Mouse (Mus musculus): ENCODE results near the gene Ugp2. TPM values are rescaled to one million over a fixed set of nuclear protein-coding genes. Genes with fewer than 3 reads are reported as not detected.

Ugp2 gene
- polyA plus RNA-seq, 1 experiment: 9.5 TPM

GRCm38 (mm10) chr11:21332639-21333295 lies 38.2 kb downstream of the Ugp2 start:
- no peaks in the 10 kb centered on the region for H3K27me3 ChIP-seq (ENCODE audit: control insufficient read depth, insufficient read depth, low read length)
- no peaks in the 10 kb centered on the region for H3K4me1 ChIP-seq (ENCODE audit: control insufficient read depth, insufficient read depth, low read length)
- H3K4me3 ChIP-seq (ENCODE audit: control insufficient read depth, low read depth, low read length): no peak overlapping the region
- TF ChIP-seq POLR2A (IDR thresholded peaks at IDR 0.05; ENCODE audit: control insufficient read depth, low read depth, low read length) (no peak), CTCF (IDR thresholded peaks at IDR 0.05; ENCODE audit: control insufficient read depth, insufficient read depth, insufficient replicate concordance, low read depth, low read length) (no peak)
- H3K27ac ChIP-seq (ENCODE audit: control insufficient read depth, insufficient read depth, low read depth, low read length): no peak overlapping the region
- H3K36me3 ChIP-seq (ENCODE audit: control insufficient read depth, insufficient read depth, low read length): 0 out of 2 replicates have a peak, but pooled peaks cover 2% of the 10 kb centered on the region

GRCm38 (mm10) chr11:21328141-21328540 lies 42.9 kb downstream of the Ugp2 start:
- Histone ChIP-seq H3K27ac (ENCODE audit: control insufficient read depth, insufficient read depth, low read depth, low read length) (no peak overlapping the region), H3K4me1 (ENCODE audit: control insufficient read depth, insufficient read depth, low read length) (no peaks in the 10 kb centered on the region), H3K4me3 (ENCODE audit: control insufficient read depth, low read depth, low read length) (no peak overlapping the region), H3K27me3 (ENCODE audit: control insufficient read depth, insufficient read depth, low read length) (no peaks in the 10 kb centered on the region), H3K36me3 (ENCODE audit: control insufficient read depth, insufficient read depth, low read length) (0 out of 2 replicates have a peak, but pooled peaks cover 2% of the 10 kb centered on the region)
- TF ChIP-seq CTCF (IDR thresholded peaks at IDR 0.05; ENCODE audit: control insufficient read depth, insufficient read depth, insufficient replicate concordance, low read depth, low read length) (no peak), POLR2A (IDR thresholded peaks at IDR 0.05; ENCODE audit: control insufficient read depth, low read depth, low read length) (no peak)

GRCm38 (mm10) chr11:21327486-21327885 lies 43.5 kb downstream of the Ugp2 start:
- Histone ChIP-seq H3K4me3 (ENCODE audit: control insufficient read depth, low read depth, low read length) (no peak overlapping the region), H3K27ac (ENCODE audit: control insufficient read depth, insufficient read depth, low read depth, low read length) (no peak overlapping the region), H3K36me3 (ENCODE audit: control insufficient read depth, insufficient read depth, low read length) (0 out of 2 replicates have a peak, but pooled peaks cover 2% of the 10 kb centered on the region), H3K27me3 (ENCODE audit: control insufficient read depth, insufficient read depth, low read length) (no peaks in the 10 kb centered on the region), H3K4me1 (ENCODE audit: control insufficient read depth, insufficient read depth, low read length) (no peaks in the 10 kb centered on the region)
- TF ChIP-seq CTCF (IDR thresholded peaks at IDR 0.05; ENCODE audit: control insufficient read depth, insufficient read depth, insufficient replicate concordance, low read depth, low read length): no peak
- TF ChIP-seq POLR2A (IDR thresholded peaks at IDR 0.05; ENCODE audit: control insufficient read depth, low read depth, low read length): no peak

- Histone ChIP-seq H3K36me3 (ENCODE audit: control insufficient read depth, insufficient read depth, low read length) (0 out of 2 replicates have a peak, but pooled peaks cover 2% of the 10 kb centered on the region), H3K27ac (ENCODE audit: control insufficient read depth, insufficient read depth, low read depth, low read length) (no peak overlapping the region), H3K4me3 (ENCODE audit: control insufficient read depth, low read depth, low read length) (no peak overlapping the region), H3K4me1 (ENCODE audit: control insufficient read depth, insufficient read depth, low read length) (no peaks in the 10 kb centered on the region), H3K27me3 (ENCODE audit: control insufficient read depth, insufficient read depth, low read length) (no peaks in the 10 kb centered on the region)
- TF ChIP-seq CTCF (IDR thresholded peaks at IDR 0.05; ENCODE audit: control insufficient read depth, insufficient read depth, insufficient replicate concordance, low read depth, low read length): no peak
- TF ChIP-seq POLR2A (IDR thresholded peaks at IDR 0.05; ENCODE audit: control insufficient read depth, low read depth, low read length): no peak
Observed at GRCm38 (mm10) chr11:21326770-21327169, 44.2 kb downstream of the Ugp2 start.

GRCm38 (mm10) chr11:21325781-21326180 lies 45.2 kb downstream of the Ugp2 start:
- no peaks in the 10 kb centered on the region for H3K4me1 ChIP-seq (ENCODE audit: control insufficient read depth, insufficient read depth, low read length)
- TF ChIP-seq POLR2A (IDR thresholded peaks at IDR 0.05; ENCODE audit: control insufficient read depth, low read depth, low read length): no peak
- TF ChIP-seq CTCF (IDR thresholded peaks at IDR 0.05; ENCODE audit: control insufficient read depth, insufficient read depth, insufficient replicate concordance, low read depth, low read length): no peak
- H3K27me3 ChIP-seq (ENCODE audit: control insufficient read depth, insufficient read depth, low read length): no peaks in the 10 kb centered on the region
- H3K4me3 ChIP-seq (ENCODE audit: control insufficient read depth, low read depth, low read length): no peak overlapping the region
- H3K27ac ChIP-seq (ENCODE audit: control insufficient read depth, insufficient read depth, low read depth, low read length): no peak overlapping the region
- H3K36me3 ChIP-seq (ENCODE audit: control insufficient read depth, insufficient read depth, low read length): 0 out of 2 replicates have a peak, but pooled peaks cover 2% of the 10 kb centered on the region

GRCm38 (mm10) chr11:21322349-21322748 lies 48.7 kb downstream of the Ugp2 start:
- H3K36me3 ChIP-seq (ENCODE audit: control insufficient read depth, insufficient read depth, low read length): no peaks in the 10 kb centered on the region
- no peak for TF ChIP-seq CTCF (IDR thresholded peaks at IDR 0.05; ENCODE audit: control insufficient read depth, insufficient read depth, insufficient replicate concordance, low read depth, low read length)
- no peak for TF ChIP-seq POLR2A (IDR thresholded peaks at IDR 0.05; ENCODE audit: control insufficient read depth, low read depth, low read length)
- no peak overlapping the region for H3K4me3 ChIP-seq (ENCODE audit: control insufficient read depth, low read depth, low read length)
- H3K4me1 ChIP-seq (ENCODE audit: control insufficient read depth, insufficient read depth, low read length): no peaks in the 10 kb centered on the region
- no peaks in the 10 kb centered on the region for H3K27me3 ChIP-seq (ENCODE audit: control insufficient read depth, insufficient read depth, low read length)
- no peak overlapping the region for H3K27ac ChIP-seq (ENCODE audit: control insufficient read depth, insufficient read depth, low read depth, low read length)

GRCm38 (mm10) chr11:21321577-21321976 lies 49.4 kb downstream of the Ugp2 start:
- H3K4me3 ChIP-seq (ENCODE audit: control insufficient read depth, low read depth, low read length): no peak overlapping the region
- H3K4me1 ChIP-seq (ENCODE audit: control insufficient read depth, insufficient read depth, low read length): no peaks in the 10 kb centered on the region
- TF ChIP-seq CTCF (IDR thresholded peaks at IDR 0.05; ENCODE audit: control insufficient read depth, insufficient read depth, insufficient replicate concordance, low read depth, low read length) (no peak), POLR2A (IDR thresholded peaks at IDR 0.05; ENCODE audit: control insufficient read depth, low read depth, low read length) (no peak)
- no peaks in the 10 kb centered on the region for H3K36me3 ChIP-seq (ENCODE audit: control insufficient read depth, insufficient read depth, low read length)
- H3K27ac ChIP-seq (ENCODE audit: control insufficient read depth, insufficient read depth, low read depth, low read length): no peak overlapping the region
- no peaks in the 10 kb centered on the region for H3K27me3 ChIP-seq (ENCODE audit: control insufficient read depth, insufficient read depth, low read length)

Data from testis, adult 2 months (tissue).